Mouse (Mus musculus) heart, postnatal 0 days (tissue): Measurements from ENCODE around the gene Rtcb.

Experiments
- CTCF ChIP-seq: IDR thresholded peaks from 2 replicates; pipeline ENCODE4 v1.5.1; 2016; ENCODE audit warnings: antibody characterized with exemption, control low read depth, low read depth
- EP300 ChIP-seq: IDR thresholded peaks from 2 replicates; pipeline ENCODE4 v1.6.1; 2016; ENCODE audit warnings: antibody characterized with exemption, low read depth

GRCm38 (mm10) chr10:85948483-85949196 lies 9.0 kb downstream of the Rtcb start:
- TF ChIP-seq CTCF = no peak
- TF ChIP-seq EP300 = no peak
